Mouse (Mus musculus): ENCODE results near the gene Etl4. TPM values are rescaled to one million over a fixed set of nuclear protein-coding genes. Genes with fewer than 3 reads are reported as not detected.

Gene Etl4
- polyA plus RNA-seq, 1 experiment from 2014 or later, result 15.7 TPM

DNA sequence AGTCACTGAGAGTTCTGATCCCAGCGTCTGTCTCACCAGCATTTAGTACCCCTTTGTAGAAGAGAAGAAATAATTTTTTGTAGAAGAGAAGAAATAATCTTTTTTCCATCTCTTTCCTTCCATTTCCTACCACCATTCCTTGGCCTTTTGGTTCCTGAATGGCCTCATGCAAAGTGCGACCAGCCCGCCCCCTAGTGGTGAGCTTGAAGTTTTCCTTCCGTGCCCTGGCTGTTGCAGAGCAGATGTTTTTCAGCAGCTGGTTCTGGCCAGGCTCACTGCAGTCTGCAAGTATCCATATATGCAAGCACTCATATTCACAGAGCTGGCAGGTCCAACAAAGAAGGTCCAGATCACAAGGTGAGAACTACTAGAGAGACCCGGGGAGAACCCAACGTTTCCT, 9.6 kb downstream of the Etl4 start:
- DNase-seq (ENCODE audit: low spot score) (peak; percentile 45), ATAC-seq (no peak)
- H3K27me3 ChIP-seq (replicated peaks; ENCODE audit: insufficient read depth, low read length), result no peaks in the 10 kb centered on the region
- no peaks in the 10 kb centered on the region for H3K36me3 ChIP-seq (ENCODE audit: insufficient read depth, low read length)
- H3K9ac ChIP-seq (replicated peaks; ENCODE audit: low read depth), result no peak overlapping the region
- 24% methylated on average over 6 of the region's 6 CpGs for WGBS
- TF ChIP-seq CTCF (IDR thresholded peaks at IDR 0.05), result peak; percentile 86
- TF ChIP-seq EP300 (IDR thresholded peaks at IDR 0.05), result no peak
- H3K27ac ChIP-seq (ENCODE audit: low read length), result no peak overlapping the region
- H3K4me3 ChIP-seq (ENCODE audit: low read depth, low read length), result no peak overlapping the region
- no peaks in the 10 kb centered on the region for H3K4me1 ChIP-seq (ENCODE audit: insufficient read depth, low read depth, low read length)
- H3K4me2 ChIP-seq (replicated peaks; ENCODE audit: low read depth, low read length), result no peak overlapping the region
- H3K9me3 ChIP-seq (ENCODE audit: low read length), result no peaks in the 10 kb centered on the region

- no peak for ATAC-seq
- DNase-seq (ENCODE audit: low spot score), result no peak
- no peak overlapping the region for H3K4me3 ChIP-seq (ENCODE audit: low read depth, low read length)
- H3K27ac ChIP-seq (ENCODE audit: low read length), result no peak overlapping the region
- no peaks in the 10 kb centered on the region for H3K9me3 ChIP-seq (ENCODE audit: low read length)
- H3K4me2 ChIP-seq (replicated peaks; ENCODE audit: low read depth, low read length), result no peak overlapping the region
- no peak overlapping the region for H3K9ac ChIP-seq (replicated peaks; ENCODE audit: low read depth)
- TF ChIP-seq CTCF (IDR thresholded peaks at IDR 0.05), result no peak
- no peak for TF ChIP-seq EP300 (IDR thresholded peaks at IDR 0.05)
- 84% methylated on average over 1 of the region's 1 CpGs for WGBS
- no peaks in the 10 kb centered on the region for H3K36me3 ChIP-seq (ENCODE audit: insufficient read depth, low read length)
- H3K4me1 ChIP-seq (ENCODE audit: insufficient read depth, low read depth, low read length), result no peaks in the 10 kb centered on the region
- no peaks in the 10 kb centered on the region for H3K27me3 ChIP-seq (replicated peaks; ENCODE audit: insufficient read depth, low read length)
Observed at GRCm38 (mm10) chr2:19930009-19930408, 20.4 kb downstream of the Etl4 start.

DNA sequence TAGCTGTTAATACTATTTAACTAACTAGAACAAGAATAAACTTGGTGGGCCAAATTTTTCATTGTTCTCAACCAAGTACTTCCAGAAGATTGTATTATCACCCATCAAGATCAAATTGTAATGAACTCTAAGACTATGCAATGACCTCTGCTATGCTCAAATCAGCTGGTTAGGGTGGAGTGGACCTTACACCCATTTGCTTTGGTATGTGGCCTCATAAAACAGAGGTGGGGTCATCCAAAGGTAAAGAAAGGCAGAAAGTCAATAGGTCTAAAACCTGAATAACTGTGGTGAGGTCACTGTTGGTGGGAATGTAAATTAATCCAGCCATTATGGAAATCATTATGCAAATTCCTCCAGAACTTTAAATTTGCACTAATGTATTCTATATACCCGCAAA, 24.3 kb downstream of the Etl4 start:
- DNase-seq (ENCODE audit: low spot score) (no peak), ATAC-seq (no peak)
- no peaks in the 10 kb centered on the region for H3K9me3 ChIP-seq (ENCODE audit: low read length)
- H3K27me3 ChIP-seq (replicated peaks; ENCODE audit: insufficient read depth, low read length), result no peaks in the 10 kb centered on the region
- no peaks in the 10 kb centered on the region for H3K36me3 ChIP-seq (ENCODE audit: insufficient read depth, low read length)
- H3K4me1 ChIP-seq (ENCODE audit: insufficient read depth, low read depth, low read length), result no peaks in the 10 kb centered on the region
- H3K27ac ChIP-seq (ENCODE audit: low read length), result no peak overlapping the region
- H3K4me2 ChIP-seq (replicated peaks; ENCODE audit: low read depth, low read length), result no peak overlapping the region
- no peak overlapping the region for H3K9ac ChIP-seq (replicated peaks; ENCODE audit: low read depth)
- 75% methylated on average over 1 of the region's 1 CpGs for WGBS
- no peak for TF ChIP-seq EP300 (IDR thresholded peaks at IDR 0.05)
- no peak for TF ChIP-seq CTCF (IDR thresholded peaks at IDR 0.05)
- H3K4me3 ChIP-seq (ENCODE audit: low read depth, low read length), result no peak overlapping the region

DNA sequence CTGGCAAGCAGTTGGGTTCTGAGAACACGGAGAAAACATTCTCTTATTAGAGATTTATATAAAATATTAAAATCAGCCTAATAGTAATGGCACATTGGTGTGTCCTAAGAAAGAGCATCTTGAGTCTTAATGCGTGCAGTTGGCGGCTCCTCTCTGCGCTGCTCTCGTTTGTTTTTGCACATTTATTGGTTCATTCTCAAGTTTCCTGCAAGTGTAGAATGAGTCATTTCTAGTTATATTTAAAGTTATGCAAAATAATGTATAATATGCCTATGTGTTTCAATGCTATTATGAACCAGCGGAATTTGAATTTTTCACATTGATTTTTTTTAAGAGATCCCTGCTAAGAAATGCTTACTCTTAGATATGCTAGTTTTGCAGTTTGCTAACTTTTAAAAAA, 35.6 kb downstream of the Etl4 start:
- DNase-seq (ENCODE audit: low spot score) (no peak), ATAC-seq (no peak)
- H3K4me1 ChIP-seq (ENCODE audit: insufficient read depth, low read depth, low read length), result no peaks in the 10 kb centered on the region
- H3K27me3 ChIP-seq (replicated peaks; ENCODE audit: insufficient read depth, low read length), result no peaks in the 10 kb centered on the region
- 84% methylated on average over 6 of the region's 6 CpGs for WGBS
- no peak overlapping the region for H3K27ac ChIP-seq (ENCODE audit: low read length)
- H3K9ac ChIP-seq (replicated peaks; ENCODE audit: low read depth), result no peak overlapping the region
- no peak overlapping the region for H3K4me2 ChIP-seq (replicated peaks; ENCODE audit: low read depth, low read length)
- TF ChIP-seq CTCF (IDR thresholded peaks at IDR 0.05) (no peak), EP300 (IDR thresholded peaks at IDR 0.05) (no peak)
- H3K36me3 ChIP-seq (ENCODE audit: insufficient read depth, low read length), result no peaks in the 10 kb centered on the region
- H3K4me3 ChIP-seq (ENCODE audit: low read depth, low read length), result no peak overlapping the region
- no peaks in the 10 kb centered on the region for H3K9me3 ChIP-seq (ENCODE audit: low read length)

DNA sequence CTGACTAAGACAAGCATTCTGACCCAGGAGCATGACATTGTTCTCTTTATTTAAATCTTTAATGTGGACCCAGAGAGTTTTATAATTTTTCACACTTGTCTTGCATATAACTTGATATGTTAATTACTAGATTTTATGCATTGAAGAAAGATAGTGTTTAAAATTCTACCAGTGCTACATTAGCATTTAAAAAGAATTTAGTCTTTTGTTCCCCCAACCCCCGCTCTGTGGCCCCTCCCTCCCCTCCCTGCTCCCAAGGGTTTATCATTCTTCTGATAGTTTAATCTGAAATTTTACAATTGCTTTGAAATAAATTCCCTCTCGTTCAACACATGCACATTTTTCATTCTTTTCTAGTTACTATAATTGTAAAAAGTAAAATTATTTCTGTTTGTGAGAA, 43.4 kb downstream of the Etl4 start:
- Histone ChIP-seq H3K27me3 (replicated peaks; ENCODE audit: insufficient read depth, low read length) (no peaks in the 10 kb centered on the region), H3K36me3 (ENCODE audit: insufficient read depth, low read length) (no peaks in the 10 kb centered on the region), H3K9me3 (ENCODE audit: low read length) (no peaks in the 10 kb centered on the region), H3K9ac (replicated peaks; ENCODE audit: low read depth) (no peak overlapping the region), H3K4me2 (replicated peaks; ENCODE audit: low read depth, low read length) (no peak overlapping the region), H3K4me3 (ENCODE audit: low read depth, low read length) (no peak overlapping the region), H3K4me1 (ENCODE audit: insufficient read depth, low read depth, low read length) (no peaks in the 10 kb centered on the region), H3K27ac (ENCODE audit: low read length) (no peak overlapping the region)
- no peak for TF ChIP-seq CTCF (IDR thresholded peaks at IDR 0.05)
- no peak for TF ChIP-seq EP300 (IDR thresholded peaks at IDR 0.05)
- ATAC-seq (no peak), DNase-seq (ENCODE audit: low spot score) (no peak)
- WGBS, result 63% methylated on average over 2 of the region's 2 CpGs

- ATAC-seq (no peak), DNase-seq (ENCODE audit: low spot score) (no peak)
- Histone ChIP-seq H3K4me1 (ENCODE audit: insufficient read depth, low read depth, low read length) (no peaks in the 10 kb centered on the region), H3K4me2 (replicated peaks; ENCODE audit: low read depth, low read length) (no peak overlapping the region), H3K36me3 (ENCODE audit: insufficient read depth, low read length) (no peaks in the 10 kb centered on the region), H3K27me3 (replicated peaks; ENCODE audit: insufficient read depth, low read length) (no peaks in the 10 kb centered on the region), H3K9me3 (ENCODE audit: low read length) (no peaks in the 10 kb centered on the region), H3K27ac (ENCODE audit: low read length) (no peak overlapping the region), H3K4me3 (ENCODE audit: low read depth, low read length) (no peak overlapping the region), H3K9ac (replicated peaks; ENCODE audit: low read depth) (no peak overlapping the region)
- no peak for TF ChIP-seq EP300 (IDR thresholded peaks at IDR 0.05)
- TF ChIP-seq CTCF (IDR thresholded peaks at IDR 0.05), result 0 out of 2 replicates have a peak, but pooled peaks have one; percentile 14
- 53% methylated on average over 7 of the region's 7 CpGs for WGBS
Observed at GRCm38 (mm10) chr2:19966445-19966844, 56.9 kb downstream of the Etl4 start.

DNA sequence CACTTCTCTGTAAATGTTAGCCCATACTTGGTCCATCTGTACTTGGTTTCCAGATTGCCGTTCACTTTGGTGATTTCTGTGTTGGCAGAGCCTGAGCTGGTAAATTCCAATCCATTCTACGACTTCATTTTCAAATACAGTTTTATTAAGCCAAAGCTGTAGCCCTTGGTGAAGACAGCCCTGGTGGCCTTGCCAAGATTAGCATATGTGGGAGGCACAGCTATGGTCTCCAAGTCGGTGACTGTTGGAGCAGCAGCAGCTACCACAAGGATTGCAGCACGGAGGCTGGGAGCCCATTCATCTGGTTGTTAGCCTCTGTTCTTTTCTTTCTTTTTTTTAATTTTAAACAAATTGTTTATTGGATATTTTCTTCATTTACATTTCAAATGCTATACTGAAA, 128.1 kb downstream of the Etl4 start:
- no peaks in the 10 kb centered on the region for H3K36me3 ChIP-seq (ENCODE audit: insufficient read depth, low read length)
- H3K9ac ChIP-seq (replicated peaks; ENCODE audit: low read depth), result no peak overlapping the region
- H3K27ac ChIP-seq (ENCODE audit: low read length), result no peak overlapping the region
- TF ChIP-seq CTCF (IDR thresholded peaks at IDR 0.05), result no peak
- no peak for TF ChIP-seq EP300 (IDR thresholded peaks at IDR 0.05)
- ATAC-seq, result no peak
- H3K27me3 ChIP-seq (replicated peaks; ENCODE audit: insufficient read depth, low read length), result no peaks in the 10 kb centered on the region
- no peak overlapping the region for H3K4me2 ChIP-seq (replicated peaks; ENCODE audit: low read depth, low read length)
- no peak for DNase-seq (ENCODE audit: low spot score)
- H3K4me3 ChIP-seq (ENCODE audit: low read depth, low read length), result no peak overlapping the region
- 84% methylated on average over 4 of the region's 4 CpGs for WGBS
- no peaks in the 10 kb centered on the region for H3K9me3 ChIP-seq (ENCODE audit: low read length)
- H3K4me1 ChIP-seq (ENCODE audit: insufficient read depth, low read depth, low read length), result no peaks in the 10 kb centered on the region

All from lung, postnatal 0 days (tissue).